Mouse (Mus musculus) liver, postnatal 0 days (tissue): Measurements from ENCODE around the gene Hdgfl3. TPM values are rescaled to one million over a fixed set of nuclear protein-coding genes. Genes with fewer than 3 reads are reported as not detected.

ENCODE experiments used
- ATAC-seq: fragments of 200-750 bp; cut with Nextera tagmentation; 2 replicates; pipeline ENCODE4 v1.8.0; 2017; ENCODE audit warnings: mild to moderate bottlenecking, moderate library complexity
- DNase-seq: peaks from one replicate; pipeline ENCODE4 v3.0.0-alpha.2; 2016
- H3K27ac ChIP-seq: fragments of 300-500 bp; sonication (generic); 2 replicates; pipeline ENCODE4 v1.5.1; 2014; ENCODE audit warnings: antibody characterized with exemption, moderate library complexity, mild to moderate bottlenecking, low read depth
- H3K27me3 ChIP-seq: fragments of 300-500 bp; sonication (generic); 2 replicates; pipeline ENCODE4 v1.6.1; 2014; ENCODE audit warnings: low read length, control low read depth, mixed read lengths; ENCODE audit not compliant: insufficient read depth
- H3K36me3 ChIP-seq: fragments of 300-500 bp; sonication (generic); replicated peaks from 2 replicates; pipeline ENCODE4 v1.6.1; 2014; ENCODE audit warnings: mild to moderate bottlenecking, control low read depth, low read length, moderate library complexity, mixed read lengths; ENCODE audit not compliant: insufficient read depth
- H3K4me1 ChIP-seq: fragments of 300-500 bp; sonication (generic); 2 replicates; pipeline ENCODE4 v1.6.1; 2014; ENCODE audit warnings: antibody characterized with exemption, mild to moderate bottlenecking, control low read depth; ENCODE audit not compliant: insufficient read depth
- H3K4me2 ChIP-seq: fragments of 300-500 bp; sonication (generic); 2 replicates; pipeline ENCODE4 v1.6.1; 2014; ENCODE audit warnings: low read depth, mild to moderate bottlenecking, low read length, moderate library complexity, mixed read lengths
- H3K4me3 ChIP-seq: fragments of 300-500 bp; sonication (generic); 2 replicates; pipeline ENCODE4 v1.5.1; 2014; ENCODE audit warnings: low read depth, low read length
- H3K9ac ChIP-seq: fragments of 300-500 bp; sonication (generic); replicated peaks from 2 replicates; pipeline ENCODE4 v1.6.1; 2014; ENCODE audit warnings: mild to moderate bottlenecking, moderate library complexity
- H3K9me3 ChIP-seq: fragments of 300-500 bp; sonication (generic); 2 replicates; pipeline ENCODE4 v1.6.1; 2016; ENCODE audit warnings: mild to moderate bottlenecking, control low read depth, low read length, mixed read lengths
- CTCF ChIP-seq: sonication (generic); IDR thresholded peaks from 2 replicates; pipeline ENCODE4 v1.5.1; 2016; ENCODE audit warnings: antibody characterized with exemption, low read depth
- EP300 ChIP-seq: IDR thresholded peaks from 2 replicates; pipeline ENCODE4 v1.6.1; 2016; ENCODE audit warnings: antibody characterized with exemption, low read depth, mild to moderate bottlenecking
- WGBS: fragments of 180-500 bp; shearing (Covaris S2); extraction: QIAGEN DNeasy Blood & Tissue Kit; methylation state at CpG from one replicate; pipeline ENCODE4 v1.1.7; 2014; ENCODE audit not compliant: insufficient replicate concordance; 5-methylcytosine and 5-hydroxymethylcytosine counted together
- polyA plus RNA-seq: library from polyadenylated mRNA; unstranded; fragments of >200 nt; fragmentation: Nextera tagmentation; extraction: Ambion mirVana; gene quantifications from 2 replicates; pipeline ENCODE4 v1.2.1, GENCODE M21; 2015

The Hdgfl3 gene
- polyA plus RNA-seq, 1 experiment from 2014 or later, result 0.59 TPM

GRCm38 (mm10) chr7:81918316-81918715 lies 16.0 kb downstream of the Hdgfl3 start:
- H3K27ac ChIP-seq, result no peak overlapping the region
- H3K4me3 ChIP-seq, result no peak overlapping the region
- H3K9ac ChIP-seq, result no peak overlapping the region
- H3K4me1 ChIP-seq, result no peaks in the 10 kb centered on the region
- 0 out of 2 replicates have a peak, but pooled peaks cover 9% of the 10 kb centered on the region for H3K27me3 ChIP-seq
- no peak overlapping the region for H3K4me2 ChIP-seq
- 68% methylated on average over 5 of the region's 5 CpGs for WGBS
- H3K36me3 ChIP-seq, result no peaks in the 10 kb centered on the region
- no peak for ATAC-seq
- TF ChIP-seq EP300, result no peak
- no peak for TF ChIP-seq CTCF
- no peak for DNase-seq
- H3K9me3 ChIP-seq, result no peaks in the 10 kb centered on the region

GRCm38 (mm10) chr7:81904926-81905325 lies 29.3 kb downstream of the Hdgfl3 start:
- no peak for ATAC-seq

GRCm38 (mm10) chr7:81904094-81904493 lies 30.2 kb downstream of the Hdgfl3 start:
- H3K4me2 ChIP-seq, result no peak overlapping the region
- ATAC-seq (no peak), DNase-seq (no peak)
- 0 out of 2 replicates have a peak, but pooled peaks cover 8% of the 10 kb centered on the region for H3K27me3 ChIP-seq
- no peak overlapping the region for H3K4me3 ChIP-seq
- H3K36me3 ChIP-seq, result no peaks in the 10 kb centered on the region
- H3K4me1 ChIP-seq, result no peaks in the 10 kb centered on the region
- no peak overlapping the region for H3K27ac ChIP-seq
- H3K9me3 ChIP-seq, result no peaks in the 10 kb centered on the region
- no peak for TF ChIP-seq CTCF
- TF ChIP-seq EP300, result no peak
- 60% methylated on average over 4 of the region's 4 CpGs for WGBS
- no peak overlapping the region for H3K9ac ChIP-seq

More at GRCm38 (mm10) chr7:81904926-81905325, 29.3 kb downstream of the Hdgfl3 start:
- no peaks in the 10 kb centered on the region for H3K36me3 ChIP-seq
- no peak overlapping the region for H3K4me2 ChIP-seq
- TF ChIP-seq EP300 (no peak), CTCF (no peak)
- 77% methylated on average over 2 of the region's 2 CpGs for WGBS
- no peak overlapping the region for H3K27ac ChIP-seq
- no peak overlapping the region for H3K4me3 ChIP-seq
- no peak overlapping the region for H3K9ac ChIP-seq
- DNase-seq, result no peak
- 0 out of 2 replicates have a peak, but pooled peaks cover 4% of the 10 kb centered on the region for H3K27me3 ChIP-seq
- H3K9me3 ChIP-seq, result no peaks in the 10 kb centered on the region
- no peaks in the 10 kb centered on the region for H3K4me1 ChIP-seq

- Histone ChIP-seq H3K27me3 (0 out of 2 replicates have a peak, but pooled peaks cover 7% of the 10 kb centered on the region), H3K9me3 (no peaks in the 10 kb centered on the region), H3K27ac (no peak overlapping the region), H3K4me3 (no peak overlapping the region), H3K4me1 (no peaks in the 10 kb centered on the region), H3K36me3 (no peaks in the 10 kb centered on the region), H3K9ac (no peak overlapping the region), H3K4me2 (no peak overlapping the region)
- no peak for TF ChIP-seq EP300
- no peak for TF ChIP-seq CTCF
- no peak for DNase-seq
- no peak for ATAC-seq
- WGBS, result 63% methylated on average over 11 of the region's 11 CpGs
Observed at GRCm38 (mm10) chr7:81899361-81899760, 34.9 kb downstream of the Hdgfl3 start.

- DNase-seq (no peak), ATAC-seq (no peak)
- no peaks in the 10 kb centered on the region for H3K9me3 ChIP-seq
- H3K4me2 ChIP-seq, result no peak overlapping the region
- no peak overlapping the region for H3K4me3 ChIP-seq
- no peaks in the 10 kb centered on the region for H3K4me1 ChIP-seq
- no peak overlapping the region for H3K27ac ChIP-seq
- no peaks in the 10 kb centered on the region for H3K36me3 ChIP-seq
- H3K27me3 ChIP-seq, result peaks cover 19% of the 10 kb centered on the region
- no peak for TF ChIP-seq EP300
- TF ChIP-seq CTCF, result no peak
- WGBS, result 90% methylated on average over 4 of the region's 4 CpGs
- H3K9ac ChIP-seq, result no peak overlapping the region
Observed at GRCm38 (mm10) chr7:81885128-81885527, 49.1 kb downstream of the Hdgfl3 start.

GRCm38 (mm10) chr7:81881600-81881999 lies 52.7 kb downstream of the Hdgfl3 start:
- Histone ChIP-seq H3K4me3 (no peak overlapping the region), H3K27ac (no peak overlapping the region), H3K9me3 (no peaks in the 10 kb centered on the region), H3K9ac (no peak overlapping the region), H3K4me2 (no peak overlapping the region), H3K4me1 (no peaks in the 10 kb centered on the region), H3K36me3 (no peaks in the 10 kb centered on the region), H3K27me3 (peaks cover 30% of the 10 kb centered on the region)
- ATAC-seq (no peak), DNase-seq (no peak)
- TF ChIP-seq EP300, result no peak
- TF ChIP-seq CTCF, result no peak
- WGBS, result 70% methylated on average over 3 of the region's 3 CpGs

GRCm38 (mm10) chr7:81880797-81881196 lies 53.5 kb downstream of the Hdgfl3 start:
- Histone ChIP-seq H3K4me1 (no peaks in the 10 kb centered on the region), H3K36me3 (no peaks in the 10 kb centered on the region; the same call in 1 of the 2 replicates), H3K27ac (no peak overlapping the region), H3K9ac (no peak overlapping the region), H3K9me3 (no peaks in the 10 kb centered on the region), H3K27me3 (peaks cover 25% of the 10 kb centered on the region), H3K4me2 (no peak overlapping the region), H3K4me3 (no peak overlapping the region)
- no peak for DNase-seq
- whole genome bisulfite sequencing, result 89% methylated on average over 4 of the region's 4 CpGs
- ATAC-seq, result no peak
- TF ChIP-seq EP300, result no peak
- TF ChIP-seq CTCF, result no peak
